Mouse (Mus musculus): Measurements from ENCODE around the gene Anapc2. TPM values are rescaled to one million over a fixed set of nuclear protein-coding genes. Genes with fewer than 3 reads are reported as not detected.
"Not testable (repeated sequence)": the region's sequence is repeated elsewhere in the genome, so short reads cannot be mapped to it uniquely, and the experiment has no call there.

Anapc2 gene
- polyA plus RNA-seq, 1 experiment from 2014 or later = 74.7 TPM

DNA sequence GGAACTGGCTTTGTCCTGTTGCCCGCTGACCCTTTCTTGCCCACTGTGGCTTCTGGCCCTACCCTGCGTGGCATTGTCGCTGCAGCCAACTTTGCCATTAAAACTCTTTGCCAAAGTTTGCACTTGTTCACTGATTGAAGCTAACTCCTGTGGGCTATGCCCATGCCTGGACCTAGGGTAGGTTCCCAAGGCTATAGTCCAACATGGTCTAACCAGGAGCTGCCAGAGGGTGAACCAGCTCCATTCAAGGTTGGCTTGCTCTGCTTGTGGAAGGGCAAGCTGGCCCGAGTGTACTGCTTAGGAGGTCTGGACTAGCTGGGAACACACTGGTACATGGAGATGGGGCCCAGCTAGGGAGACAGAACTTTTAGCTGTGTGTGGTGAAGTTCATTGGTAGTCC is 28.1 kb upstream of the Anapc2 start:
- Histone ChIP-seq H3K9ac (ENCODE audit: low read depth, low read length) (no peak overlapping the region), H3K4me3 (ENCODE audit: low read depth, low read length) (no peak overlapping the region), H3K4me1 (replicated peaks; ENCODE audit: control insufficient read depth, insufficient read depth, low read length) (peaks cover 18% of the 10 kb centered on the region), H3K27me3 (replicated peaks; ENCODE audit: control insufficient read depth, insufficient read depth, low read length) (peaks cover 23% of the 10 kb centered on the region), H3K27ac (ENCODE audit: low read depth, low read length) (no peak overlapping the region), H3K9me3 (ENCODE audit: control insufficient read depth, low read length) (no peaks in the 10 kb centered on the region), H3K36me3 (ENCODE audit: control insufficient read depth, insufficient read depth, low read length) (peaks cover 15% of the 10 kb centered on the region), H3K4me2 (no peak overlapping the region)
- ATAC-seq (replicated peaks; ENCODE audit: low FRiP score) (no peak), DNase-seq (ENCODE audit: low spot score) (no peak)
- WGBS = 81% methylated on average over 4 of the region's 4 CpGs

DNA sequence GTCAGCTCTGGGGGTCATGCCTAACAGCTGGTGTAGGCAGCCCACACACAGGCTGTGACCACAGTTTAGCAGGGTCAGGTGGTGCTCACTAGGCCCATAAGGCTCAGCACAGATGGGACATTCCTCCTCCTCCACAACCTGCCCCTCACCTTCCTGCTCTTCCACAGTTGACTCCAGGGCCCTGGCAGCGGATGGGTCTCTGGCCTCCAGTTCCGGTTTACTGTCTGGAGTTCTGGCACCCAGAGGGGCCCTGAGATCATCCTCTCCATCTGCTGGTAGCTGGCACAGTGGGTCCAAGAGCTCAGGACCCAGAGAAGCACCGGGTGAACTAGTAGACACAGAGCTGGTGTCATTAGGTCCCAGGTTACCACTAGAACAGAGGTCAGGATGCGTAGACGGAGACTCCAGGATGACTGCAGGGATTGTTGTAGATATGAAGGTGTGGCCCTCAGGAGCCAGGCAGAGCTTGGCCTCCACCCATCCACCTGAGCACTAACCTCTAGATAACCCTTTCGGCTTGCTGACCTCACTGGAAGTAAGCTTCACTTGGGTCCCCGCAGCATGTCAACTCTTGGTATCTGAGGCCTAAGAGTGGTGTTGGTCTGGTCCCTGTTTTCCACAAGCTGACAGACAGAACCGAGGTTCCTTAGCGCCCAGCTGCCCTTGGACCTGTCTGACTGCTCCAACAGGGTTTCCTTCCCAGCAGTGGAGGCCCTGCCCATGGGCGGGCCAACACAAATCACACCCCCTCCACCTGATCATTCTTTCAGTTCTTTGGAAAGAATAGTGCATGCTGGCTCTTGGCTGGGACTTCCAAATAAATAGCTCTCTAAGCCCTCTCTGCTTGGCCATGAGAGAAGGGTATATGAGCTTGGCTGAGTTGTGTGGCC is 25.9 kb upstream of the Anapc2 start, which contains the start of gene AL732309.1:
Gene AL732309.1 (minus strand): TSS at position 681 of the 890 bp plus-strand sequence.
- no peak within 1 kb of the TSS for H3K4me3 ChIP-seq (ENCODE audit: low read depth, low read length)
- H3K4me2 ChIP-seq = no peak within 1 kb of the TSS
- no peaks in the 10 kb centered on the region for H3K9me3 ChIP-seq (ENCODE audit: control insufficient read depth, low read length)
- ATAC-seq (replicated peaks; ENCODE audit: low FRiP score) (no peak), DNase-seq (ENCODE audit: low spot score) (no peak)
- H3K27me3 ChIP-seq (replicated peaks; ENCODE audit: control insufficient read depth, insufficient read depth, low read length) = peaks cover 21% of the 10 kb centered on the region
- peaks cover 10% of the 10 kb centered on the region for H3K4me1 ChIP-seq (replicated peaks; ENCODE audit: control insufficient read depth, insufficient read depth, low read length)
- H3K9ac ChIP-seq (ENCODE audit: low read depth, low read length) = no peak within 1 kb of the TSS
- 88% methylated on average over 10 of the region's 10 CpGs for WGBS
- H3K36me3 ChIP-seq (ENCODE audit: control insufficient read depth, insufficient read depth, low read length) = peaks cover 27% of the 10 kb centered on the region
- no peak within 1 kb of the TSS for H3K27ac ChIP-seq (ENCODE audit: low read depth, low read length)

DNA sequence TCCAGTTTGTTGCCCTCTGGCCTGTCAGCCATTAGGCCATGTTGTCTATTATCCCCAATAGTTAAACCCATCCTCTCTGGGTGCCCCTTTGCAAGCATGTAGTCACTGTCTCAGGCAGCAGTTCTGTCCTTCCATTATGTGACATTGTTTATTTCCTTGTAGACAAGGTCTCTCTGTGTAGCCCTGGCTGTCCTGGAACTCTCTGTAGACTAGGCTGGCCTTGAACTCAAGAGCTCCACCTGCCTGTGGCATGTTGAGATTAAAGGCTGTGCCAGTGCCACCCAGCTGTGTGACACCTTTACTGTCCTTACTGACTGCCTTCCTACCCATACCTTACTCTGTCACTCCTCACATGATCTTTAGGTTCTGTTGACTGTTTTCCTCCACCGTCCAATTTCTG is 19.9 kb upstream of the Anapc2 start:
- WGBS = 88% methylated on average over 1 of the region's 1 CpGs
- ATAC-seq (replicated peaks; ENCODE audit: low FRiP score) = no peak

DNA sequence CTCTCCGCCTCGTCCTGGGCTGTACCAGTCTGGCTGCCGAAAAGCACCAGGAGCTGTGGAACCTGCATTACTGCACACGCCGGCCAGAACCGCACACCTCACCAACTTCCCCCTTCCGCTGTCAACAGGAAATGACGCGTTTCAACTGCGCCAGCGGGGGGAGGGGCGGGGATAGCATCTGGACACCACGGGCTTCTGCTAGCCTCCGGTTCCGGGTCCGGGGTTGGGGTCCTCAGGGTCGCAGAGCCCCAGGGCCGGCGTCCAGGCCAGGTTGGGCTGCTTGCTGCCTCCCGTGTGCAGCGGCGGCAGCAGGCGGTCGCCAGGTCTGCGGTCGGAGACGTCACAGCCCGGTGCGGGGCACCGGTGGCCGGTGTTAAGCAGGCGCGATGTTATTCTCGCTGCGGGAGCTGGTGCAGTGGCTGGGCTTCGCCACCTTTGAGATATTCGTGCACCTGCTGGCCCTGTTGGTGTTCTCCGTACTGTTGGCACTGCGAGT is 16.9 kb upstream of the Anapc2 start, which contains the start of gene Tmem203:
Gene Tmem203 (plus strand): TSS at position 156 of the 496 bp plus-strand sequence.
- peak within 1 kb of the TSS; percentile 98 for H3K4me2 ChIP-seq
- peaks cover 17% of the 10 kb centered on the region for H3K36me3 ChIP-seq (ENCODE audit: control insufficient read depth, insufficient read depth, low read length)
- peaks cover 12% of the 10 kb centered on the region; the same call in 1 of the 2 replicates for H3K4me1 ChIP-seq (replicated peaks; ENCODE audit: control insufficient read depth, insufficient read depth, low read length)
- DNase-seq (ENCODE audit: low spot score) (peak; percentile 98), ATAC-seq (replicated peaks; ENCODE audit: low FRiP score) (peak; percentile 83)
- H3K9me3 ChIP-seq (ENCODE audit: control insufficient read depth, low read length) = no peaks in the 10 kb centered on the region
- peak within 1 kb of the TSS; percentile 87 for H3K9ac ChIP-seq (ENCODE audit: low read depth, low read length)
- H3K27ac ChIP-seq (ENCODE audit: low read depth, low read length) = peak within 1 kb of the TSS; percentile 76
- H3K27me3 ChIP-seq (replicated peaks; ENCODE audit: control insufficient read depth, insufficient read depth, low read length) = no peaks in the 10 kb centered on the region
- under 1% methylated on average over 39 of the region's 39 CpGs for WGBS
- peak within 1 kb of the TSS; percentile 92 for H3K4me3 ChIP-seq (ENCODE audit: low read depth, low read length)

More for the DNA sequence above, 19.9 kb upstream of the Anapc2 start:
- no peak for DNase-seq (ENCODE audit: low spot score)
- Histone ChIP-seq H3K4me3 (ENCODE audit: low read depth, low read length) (no peak overlapping the region), H3K4me1 (replicated peaks; ENCODE audit: control insufficient read depth, insufficient read depth, low read length) (peaks cover 12% of the 10 kb centered on the region; the same call in 1 of the 2 replicates), H3K9ac (ENCODE audit: low read depth, low read length) (no peak overlapping the region), H3K9me3 (ENCODE audit: control insufficient read depth, low read length) (no peaks in the 10 kb centered on the region), H3K27me3 (replicated peaks; ENCODE audit: control insufficient read depth, insufficient read depth, low read length) (no peaks in the 10 kb centered on the region), H3K36me3 (ENCODE audit: control insufficient read depth, insufficient read depth, low read length) (peaks cover 33% of the 10 kb centered on the region), H3K27ac (ENCODE audit: low read depth, low read length) (no peak overlapping the region), H3K4me2 (no peak overlapping the region)

DNA sequence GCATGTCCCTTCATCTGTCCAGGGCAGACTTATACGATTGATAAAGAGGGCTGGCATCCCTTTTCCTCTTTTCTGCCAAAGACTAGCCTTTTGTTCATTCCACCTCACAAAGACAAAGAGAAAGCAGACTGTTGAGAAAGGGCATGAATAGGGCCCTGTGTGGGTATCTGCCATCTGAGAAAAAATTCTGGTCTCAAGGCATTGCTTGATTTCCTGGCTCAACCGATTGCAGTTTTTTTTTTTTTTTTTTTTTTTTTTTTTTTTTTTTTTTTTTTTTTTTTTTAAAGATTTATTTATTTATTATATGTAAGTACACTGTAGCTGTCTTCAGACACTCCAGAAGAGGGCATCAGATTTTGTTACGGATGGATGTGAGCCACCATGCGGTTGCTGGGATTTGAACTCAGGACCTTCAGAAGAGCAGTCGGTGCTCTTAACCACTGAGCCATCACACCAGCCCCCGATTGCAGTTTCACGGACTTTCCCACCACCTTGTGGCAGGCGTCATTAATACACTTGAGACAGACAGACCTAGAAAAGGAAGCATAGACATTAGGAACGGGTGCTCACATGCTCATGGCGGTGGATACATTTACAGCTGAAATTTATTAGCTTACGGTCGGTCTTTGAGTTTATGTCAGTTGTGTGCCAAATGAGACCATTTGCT is 15.7 kb upstream of the Anapc2 start:
- H3K9me3 ChIP-seq (ENCODE audit: control insufficient read depth, low read length); H3K36me3 ChIP-seq (ENCODE audit: control insufficient read depth, insufficient read depth, low read length); H3K27ac ChIP-seq (ENCODE audit: low read depth, low read length); DNase-seq (ENCODE audit: low spot score); H3K27me3 ChIP-seq (replicated peaks; ENCODE audit: control insufficient read depth, insufficient read depth, low read length); ATAC-seq (replicated peaks; ENCODE audit: low FRiP score): not testable (repeated sequence)
- WGBS = 45% methylated on average over 11 of the region's 12 CpGs
- Histone ChIP-seq H3K4me1 (replicated peaks; ENCODE audit: control insufficient read depth, insufficient read depth, low read length) (peaks cover 12% of the 10 kb centered on the region; the same call in 1 of the 2 replicates), H3K9ac (ENCODE audit: low read depth, low read length) (peak overlapping the region; percentile 87), H3K4me3 (ENCODE audit: low read depth, low read length) (peak overlapping the region; percentile 92), H3K4me2 (peak overlapping the region; percentile 98)

DNA sequence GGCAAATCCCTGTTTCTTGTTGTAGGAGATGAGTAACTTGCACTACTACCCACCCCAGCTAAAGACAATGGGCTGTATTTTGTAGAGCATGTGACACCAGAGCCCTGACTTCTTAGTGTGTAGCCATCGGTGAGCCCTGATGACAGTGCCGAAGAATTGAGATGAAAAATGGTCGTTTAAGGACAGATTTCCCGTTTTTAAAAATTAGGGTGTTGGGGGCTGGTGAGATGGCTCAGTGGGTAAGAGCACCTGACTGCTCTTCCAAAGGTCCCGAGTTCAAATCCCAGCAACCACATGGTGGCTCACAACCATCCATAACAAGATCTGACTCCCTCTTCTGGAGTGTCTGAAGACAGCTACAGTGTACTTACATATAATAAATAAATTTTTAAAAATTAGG is 15.0 kb upstream of the Anapc2 start:
- not testable (repeated sequence) for H3K27ac ChIP-seq (ENCODE audit: low read depth, low read length); H3K9ac ChIP-seq (ENCODE audit: low read depth, low read length); H3K27me3 ChIP-seq (replicated peaks; ENCODE audit: control insufficient read depth, insufficient read depth, low read length); DNase-seq (ENCODE audit: low spot score); H3K4me3 ChIP-seq (ENCODE audit: low read depth, low read length); H3K4me2 ChIP-seq; H3K9me3 ChIP-seq (ENCODE audit: control insufficient read depth, low read length); H3K36me3 ChIP-seq (ENCODE audit: control insufficient read depth, insufficient read depth, low read length); ATAC-seq (replicated peaks; ENCODE audit: low FRiP score)
- H3K4me1 ChIP-seq (replicated peaks; ENCODE audit: control insufficient read depth, insufficient read depth, low read length) = peaks cover 12% of the 10 kb centered on the region; the same call in 1 of the 2 replicates
- 81% methylated on average over 5 of the region's 5 CpGs for WGBS

DNA sequence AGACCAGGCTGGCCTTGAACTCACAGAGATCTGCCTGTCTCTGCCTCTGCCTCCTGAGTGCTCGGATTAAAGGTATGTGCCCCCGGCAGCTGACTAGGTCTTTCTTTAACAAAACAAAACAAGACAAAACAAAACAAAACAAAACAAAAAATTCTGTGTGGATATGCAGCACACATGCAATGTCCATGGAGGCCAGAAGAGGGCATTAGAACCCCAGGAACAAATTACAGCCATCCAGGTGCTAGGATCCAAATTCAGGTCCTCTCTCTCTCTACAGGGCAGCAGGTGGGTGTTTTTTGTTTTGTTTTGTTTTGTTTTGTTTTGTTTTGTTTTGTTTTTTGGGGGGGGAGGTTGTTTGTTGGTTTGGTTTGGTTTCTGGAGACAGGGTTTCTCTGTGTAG is 13.4 kb upstream of the Anapc2 start:
- ATAC-seq (replicated peaks; ENCODE audit: low FRiP score) = no peak
- Histone ChIP-seq H3K9me3 (ENCODE audit: control insufficient read depth, low read length) (no peaks in the 10 kb centered on the region), H3K9ac (ENCODE audit: low read depth, low read length) (no peak overlapping the region), H3K36me3 (ENCODE audit: control insufficient read depth, insufficient read depth, low read length) (no peaks in the 10 kb centered on the region), H3K4me2 (peak overlapping the region; percentile 16; the same call in 1 of the 2 replicates), H3K4me3 (ENCODE audit: low read depth, low read length) (no peak overlapping the region), H3K27me3 (replicated peaks; ENCODE audit: control insufficient read depth, insufficient read depth, low read length) (no peaks in the 10 kb centered on the region), H3K4me1 (replicated peaks; ENCODE audit: control insufficient read depth, insufficient read depth, low read length) (peaks cover 18% of the 10 kb centered on the region; the same call in 1 of the 2 replicates), H3K27ac (ENCODE audit: low read depth, low read length) (no peak overlapping the region)
- 55% methylated on average over 2 of the region's 2 CpGs for WGBS
- no peak for DNase-seq (ENCODE audit: low spot score)

DNA sequence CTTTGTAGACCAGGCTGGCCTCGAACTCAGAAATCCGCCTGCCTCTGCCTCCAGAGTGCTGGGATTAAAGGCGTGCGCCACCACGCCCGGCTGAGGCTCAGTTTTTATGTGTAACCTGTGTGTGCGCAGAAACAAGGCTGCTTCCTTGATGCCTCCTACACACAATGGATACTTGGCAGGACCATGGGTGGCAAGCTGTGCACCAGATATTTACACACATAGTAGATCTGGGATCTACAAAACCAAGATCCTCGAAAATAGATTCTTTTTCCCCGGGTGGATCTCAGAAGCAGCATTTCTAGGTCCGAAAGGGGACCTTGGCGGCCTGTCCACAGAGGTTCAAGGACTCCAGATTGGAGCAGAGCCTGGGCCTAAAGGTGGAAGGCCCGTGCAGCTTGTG is 10.4 kb upstream of the Anapc2 start:
- peak overlapping the region; percentile 71 for H3K27ac ChIP-seq (ENCODE audit: low read depth, low read length)
- H3K4me1 ChIP-seq (replicated peaks; ENCODE audit: control insufficient read depth, insufficient read depth, low read length) = peaks cover 24% of the 10 kb centered on the region
- no peaks in the 10 kb centered on the region for H3K36me3 ChIP-seq (ENCODE audit: control insufficient read depth, insufficient read depth, low read length)
- no peaks in the 10 kb centered on the region for H3K9me3 ChIP-seq (ENCODE audit: control insufficient read depth, low read length)
- WGBS = 47% methylated on average over 12 of the region's 12 CpGs
- ATAC-seq (replicated peaks; ENCODE audit: low FRiP score) = peak; percentile 17; the same call in 1 of the 2 replicates
- no peak for DNase-seq (ENCODE audit: low spot score)
- H3K27me3 ChIP-seq (replicated peaks; ENCODE audit: control insufficient read depth, insufficient read depth, low read length) = peaks cover 3% of the 10 kb centered on the region; the same call in 1 of the 2 replicates
- H3K4me3 ChIP-seq (ENCODE audit: low read depth, low read length) = peak overlapping the region; percentile 75
- peak overlapping the region; percentile 71 for H3K9ac ChIP-seq (ENCODE audit: low read depth, low read length)
- H3K4me2 ChIP-seq = peak overlapping the region; percentile 69
